Mouse (Mus musculus) heart, adult 2 months (tissue): ENCODE data around the gene Chst5. TPM values are rescaled to one million over a fixed set of nuclear protein-coding genes. Genes with fewer than 3 reads are reported as not detected.
A peak's percentile ranks its signal among the peaks of the same experiment; 100 is the strongest.

Source experiments
- DNase-seq, 2 experiments: peaks; one replicate each; pipeline ENCODE4 v3.0.0; 2021
- H3K27ac ChIP-seq: fragments of 200-600 bp; 2 replicates; pipeline ENCODE4 v1.8.1; 2022
- H3K27me3 ChIP-seq: fragments of 200-500 bp; 2 replicates; pipeline ENCODE4 v1.6.1; 2012; ENCODE audit warnings: mild to moderate bottlenecking, low read length, inconsistent platforms, mixed read lengths; ENCODE audit not compliant: control insufficient read depth, insufficient read depth
- H3K36me3 ChIP-seq: fragments of 200-500 bp; 2 replicates; pipeline ENCODE4 v1.6.1; 2012; ENCODE audit warnings: low read length, inconsistent platforms; ENCODE audit not compliant: control insufficient read depth, insufficient read depth
- H3K4me1 ChIP-seq: fragments of 200-500 bp; 2 replicates; pipeline ENCODE4 v1.6.1; 2011; ENCODE audit warnings: low read length; ENCODE audit not compliant: control insufficient read depth, insufficient read depth
- H3K4me3 ChIP-seq: fragments of 200-600 bp; 2 replicates; pipeline ENCODE4 v1.8.1; 2022
- H3K79me2 ChIP-seq: fragments of 200-500 bp; replicated peaks from 2 replicates; pipeline ENCODE4 v1.6.1; 2012; ENCODE audit warnings: mild to moderate bottlenecking, inconsistent platforms, low read length, moderate library complexity, mixed read lengths; ENCODE audit not compliant: control insufficient read depth, insufficient read depth
- H3K9ac ChIP-seq: fragments of 200-500 bp; 2 replicates; pipeline ENCODE4 v1.6.1; 2012; ENCODE audit warnings: low read depth, mild to moderate bottlenecking, control low read depth, inconsistent platforms, low read length, mixed read lengths
- CTCF ChIP-seq: fragments of 200-600 bp; IDR thresholded peaks from 2 replicates; pipeline ENCODE4 v1.8.1; 2022; ENCODE audit warnings: antibody characterized with exemption, mild to moderate bottlenecking, moderate library complexity
- EP300 ChIP-seq: fragments of 200-500 bp; IDR thresholded peaks from 2 replicates; pipeline ENCODE4 v1.6.1; 2011; ENCODE audit warnings: low read depth, low read length, control low read depth; ENCODE audit not compliant: insufficient read depth
- POLR2A ChIP-seq: fragments of 200-500 bp; IDR thresholded peaks from 2 replicates; pipeline ENCODE4 v1.6.1; 2011; ENCODE audit warnings: mild to moderate bottlenecking, low read depth, low read length, control low read depth; ENCODE audit not compliant: insufficient read depth
- WGBS: fragments of 180-500 bp; shearing (Covaris S2); methylation state at CpG from one replicate; pipeline ENCODE4 v1.1.7; 2018; 5-methylcytosine and 5-hydroxymethylcytosine counted together
- intact Hi-C: fragments of 180-260 bp; cut with DNase I; formaldehyde crosslinking; loops from one replicate; pipeline ENCODE4 v1.15.1; 2025
- polyA plus RNA-seq: library from polyadenylated mRNA; depleted of rRNA; stranded (reverse); fragments of >200 nt; gene quantifications from 2 replicates; pipeline ENCODE4 v1.2.3, GENCODE M21; 2012
- total RNA-seq, 2 experiments: library from RNA; stranded (reverse); gene quantifications; 2 replicates each; pipeline ENCODE4 v1.2.3; 2021

Gene Chst5
- total and polyA plus RNA-seq, 3 experiments, result not detected

- peak within 1 kb of the TSS; percentile 70 for H3K9ac ChIP-seq
- DNase-seq, result peak; percentile 87 to 90
- no peaks in the 10 kb centered on the region for H3K79me2 ChIP-seq
- H3K4me3 ChIP-seq, result peak within 1 kb of the TSS; percentile 82
- intact Hi-C loops, result no loop called here
- WGBS, result 2% methylated on average over 53 of the region's 53 CpGs
- H3K27ac ChIP-seq, result peak within 1 kb of the TSS; percentile 32; the same call in 1 of the 2 replicates
- TF ChIP-seq EP300 (no peak), CTCF (0 out of 2 replicates have a peak, but pooled peaks have one; percentile 18), POLR2A (no peak)
- no peaks in the 10 kb centered on the region for H3K4me1 ChIP-seq
- H3K36me3 ChIP-seq, result no peaks in the 10 kb centered on the region
- no peaks in the 10 kb centered on the region for H3K27me3 ChIP-seq
These were observed 23.3 kb upstream of the Chst5 start, which contains the start of gene Tmem231 for GRCm38 (mm10) chr8:111933348-111934076. Gene Tmem231 (minus strand): TSS chr8:111933881.

- Histone ChIP-seq H3K36me3 (no peaks in the 10 kb centered on the region), H3K79me2 (no peaks in the 10 kb centered on the region), H3K27me3 (no peaks in the 10 kb centered on the region), H3K4me3 (peak overlapping the region; percentile 82), H3K27ac (0 out of 2 replicates have a peak overlapping the region, but pooled peaks have one; percentile 4), H3K9ac (peak overlapping the region; percentile 70), H3K4me1 (no peaks in the 10 kb centered on the region)
- TF ChIP-seq POLR2A (peak; percentile 44; the same call in 1 of the 2 replicates), EP300 (no peak), CTCF (no peak)
- DNase-seq, result peak; percentile 68 to 76
- intact Hi-C loops, result no loop called here
- WGBS, result 43% methylated on average over 19 of the region's 19 CpGs
These were observed 22.5 kb upstream of the Chst5 start for GRCm38 (mm10) chr8:111932580-111933336.

GRCm38 (mm10) chr8:111931721-111932120 is 21.5 kb upstream of the Chst5 start:
- no peak overlapping the region for H3K4me3 ChIP-seq
- intact Hi-C loops, result no loop called here
- no peak for TF ChIP-seq CTCF
- TF ChIP-seq POLR2A, result no peak
- no peak for TF ChIP-seq EP300
- no peak overlapping the region for H3K27ac ChIP-seq
- 88% methylated on average over 16 of the region's 16 CpGs for WGBS
- H3K9ac ChIP-seq, result no peak overlapping the region
- DNase-seq, result no peak
- H3K27me3 ChIP-seq, result no peaks in the 10 kb centered on the region
- H3K79me2 ChIP-seq, result no peaks in the 10 kb centered on the region
- H3K36me3 ChIP-seq, result no peaks in the 10 kb centered on the region
- no peaks in the 10 kb centered on the region for H3K4me1 ChIP-seq

- intact Hi-C loops, result no loop called here
- Histone ChIP-seq H3K9ac (no peak overlapping the region), H3K4me1 (no peaks in the 10 kb centered on the region), H3K27me3 (no peaks in the 10 kb centered on the region), H3K36me3 (no peaks in the 10 kb centered on the region), H3K4me3 (no peak overlapping the region), H3K27ac (no peak overlapping the region), H3K79me2 (no peaks in the 10 kb centered on the region)
- no peak for DNase-seq
- 42% methylated on average over 8 of the region's 8 CpGs for WGBS
- TF ChIP-seq CTCF, result no peak
- no peak for TF ChIP-seq EP300
- no peak for TF ChIP-seq POLR2A
These were observed 19.5 kb upstream of the Chst5 start for GRCm38 (mm10) chr8:111929648-111930344.

GRCm38 (mm10) chr8:111924976-111925375 is 14.7 kb upstream of the Chst5 start:
- H3K79me2 ChIP-seq, result no peaks in the 10 kb centered on the region
- no peak for DNase-seq
- no peak overlapping the region for H3K27ac ChIP-seq
- H3K36me3 ChIP-seq, result no peaks in the 10 kb centered on the region
- intact Hi-C loops, result loop anchor here (5.0 kb wide), 1 partner anchor 43 kb away; no protein-coding TSS in a partner anchor
- no peak overlapping the region for H3K4me3 ChIP-seq
- H3K4me1 ChIP-seq, result 0 out of 2 replicates have a peak, but pooled peaks cover 2% of the 10 kb centered on the region
- WGBS, result 53% methylated on average over 7 of the region's 7 CpGs
- H3K9ac ChIP-seq, result no peak overlapping the region
- H3K27me3 ChIP-seq, result no peaks in the 10 kb centered on the region
- TF ChIP-seq CTCF, result no peak
- TF ChIP-seq POLR2A, result no peak
- no peak for TF ChIP-seq EP300
